Mouse (Mus musculus) lung, postnatal 0 days (tissue): ENCODE data around the gene Pex3. TPM values are rescaled to one million over a fixed set of nuclear protein-coding genes. Genes with fewer than 3 reads are reported as not detected.
A peak's percentile ranks its signal among the peaks of the same experiment; 100 is the strongest.

Experiments used
- ATAC-seq: fragments of 200-750 bp; cut with Nextera tagmentation; 2 replicates; pipeline ENCODE4 v1.8.0; 2017; ENCODE audit warnings: moderate library complexity
- DNase-seq: peaks from one replicate; pipeline ENCODE4 v3.0.0-alpha.2; 2016; ENCODE audit warnings: low spot score
- H3K27ac ChIP-seq: fragments of 300-500 bp; sonication (generic); 2 replicates; pipeline ENCODE4 v1.5.1; 2014; ENCODE audit warnings: antibody characterized with exemption, mild to moderate bottlenecking, low read length, mixed read lengths
- H3K27me3 ChIP-seq: fragments of 300-500 bp; sonication (generic); replicated peaks from 2 replicates; pipeline ENCODE4 v1.6.1; 2014; ENCODE audit warnings: low read length, mixed read lengths; ENCODE audit not compliant: insufficient read depth
- H3K36me3 ChIP-seq: fragments of 300-500 bp; sonication (generic); 2 replicates; pipeline ENCODE4 v1.6.1; 2014; ENCODE audit warnings: low read length, mixed read lengths; ENCODE audit not compliant: insufficient read depth
- H3K4me1 ChIP-seq: fragments of 300-500 bp; sonication (generic); 2 replicates; pipeline ENCODE4 v1.6.1; 2014; ENCODE audit warnings: antibody characterized with exemption, low read depth, low read length, mixed read lengths; ENCODE audit not compliant: insufficient read depth
- H3K4me2 ChIP-seq: fragments of 300-500 bp; sonication (generic); replicated peaks from 2 replicates; pipeline ENCODE4 v1.6.1; 2014; ENCODE audit warnings: low read depth, mild to moderate bottlenecking, low read length, moderate library complexity, mixed read lengths
- H3K4me3 ChIP-seq: fragments of 300-500 bp; sonication (generic); 2 replicates; pipeline ENCODE4 v1.5.1; 2014; ENCODE audit warnings: low read depth, low read length
- H3K9ac ChIP-seq: fragments of 300-500 bp; sonication (generic); replicated peaks from 2 replicates; pipeline ENCODE4 v1.6.1; 2014; ENCODE audit warnings: low read depth, mild to moderate bottlenecking
- H3K9me3 ChIP-seq: fragments of 300-500 bp; sonication (generic); 2 replicates; pipeline ENCODE4 v1.6.1; 2016; ENCODE audit warnings: low read length, mixed read lengths
- CTCF ChIP-seq: IDR thresholded peaks from 2 replicates; pipeline ENCODE4 v1.5.1; 2016; ENCODE audit warnings: antibody characterized with exemption, mild to moderate bottlenecking
- EP300 ChIP-seq: IDR thresholded peaks from 2 replicates; pipeline ENCODE4 v1.6.1; 2016; ENCODE audit warnings: antibody characterized with exemption, mild to moderate bottlenecking, control low read depth
- WGBS: fragments of 180-500 bp; shearing (Covaris S2); extraction: QIAGEN DNeasy Blood & Tissue Kit; methylation state at CpG from one replicate; pipeline ENCODE4 v1.1.7; 2014; 5-methylcytosine and 5-hydroxymethylcytosine counted together
- polyA plus RNA-seq: library from polyadenylated mRNA; unstranded; fragments of >200 nt; fragmentation: Nextera tagmentation; extraction: Ambion mirVana; gene quantifications from 2 replicates; pipeline ENCODE4 v1.2.1, GENCODE M21; 2015

Gene Pex3
- polyA plus RNA-seq, 1 experiment from 2014 or later = 26.9 TPM

GRCm38 (mm10) chr10:13569818-13570217, 16.9 kb upstream of the Pex3 start:
- H3K27me3 ChIP-seq = no peaks in the 10 kb centered on the region
- 51% methylated on average over 7 of the region's 7 CpGs for WGBS
- H3K4me3 ChIP-seq = no peak overlapping the region
- H3K9ac ChIP-seq = no peak overlapping the region
- ATAC-seq (no peak), DNase-seq (no peak)
- no peaks in the 10 kb centered on the region for H3K36me3 ChIP-seq
- H3K9me3 ChIP-seq = no peaks in the 10 kb centered on the region
- H3K4me1 ChIP-seq = no peaks in the 10 kb centered on the region
- H3K27ac ChIP-seq = no peak overlapping the region
- H3K4me2 ChIP-seq = no peak overlapping the region
- TF ChIP-seq EP300 = no peak
- TF ChIP-seq CTCF = no peak

- DNase-seq (no peak), ATAC-seq (no peak)
- Histone ChIP-seq H3K4me3 (no peak overlapping the region), H3K4me2 (no peak overlapping the region), H3K27me3 (no peaks in the 10 kb centered on the region), H3K36me3 (no peaks in the 10 kb centered on the region; the same call in 1 of the 2 replicates), H3K9ac (no peak overlapping the region), H3K4me1 (no peaks in the 10 kb centered on the region), H3K9me3 (no peaks in the 10 kb centered on the region), H3K27ac (no peak overlapping the region)
- WGBS = 47% methylated on average over 13 of the region's 13 CpGs
- TF ChIP-seq EP300 (no peak), CTCF (no peak)
Measured at GRCm38 (mm10) chr10:13566393-13566792, 13.5 kb upstream of the Pex3 start.

- no peak overlapping the region for H3K27ac ChIP-seq
- no peak for TF ChIP-seq CTCF
- 40% methylated on average over 8 of the region's 8 CpGs for WGBS
- ATAC-seq = no peak
- no peaks in the 10 kb centered on the region; the same call in 1 of the 2 replicates for H3K36me3 ChIP-seq
- DNase-seq = no peak
- no peak overlapping the region for H3K4me3 ChIP-seq
- H3K9me3 ChIP-seq = no peaks in the 10 kb centered on the region
- H3K9ac ChIP-seq = no peak overlapping the region
- H3K27me3 ChIP-seq = no peaks in the 10 kb centered on the region
- H3K4me1 ChIP-seq = no peaks in the 10 kb centered on the region
- H3K4me2 ChIP-seq = peak overlapping the region; percentile 25; the same call in 1 of the 2 replicates
Measured at GRCm38 (mm10) chr10:13565080-13565448, 12.1 kb upstream of the Pex3 start.

DNA sequence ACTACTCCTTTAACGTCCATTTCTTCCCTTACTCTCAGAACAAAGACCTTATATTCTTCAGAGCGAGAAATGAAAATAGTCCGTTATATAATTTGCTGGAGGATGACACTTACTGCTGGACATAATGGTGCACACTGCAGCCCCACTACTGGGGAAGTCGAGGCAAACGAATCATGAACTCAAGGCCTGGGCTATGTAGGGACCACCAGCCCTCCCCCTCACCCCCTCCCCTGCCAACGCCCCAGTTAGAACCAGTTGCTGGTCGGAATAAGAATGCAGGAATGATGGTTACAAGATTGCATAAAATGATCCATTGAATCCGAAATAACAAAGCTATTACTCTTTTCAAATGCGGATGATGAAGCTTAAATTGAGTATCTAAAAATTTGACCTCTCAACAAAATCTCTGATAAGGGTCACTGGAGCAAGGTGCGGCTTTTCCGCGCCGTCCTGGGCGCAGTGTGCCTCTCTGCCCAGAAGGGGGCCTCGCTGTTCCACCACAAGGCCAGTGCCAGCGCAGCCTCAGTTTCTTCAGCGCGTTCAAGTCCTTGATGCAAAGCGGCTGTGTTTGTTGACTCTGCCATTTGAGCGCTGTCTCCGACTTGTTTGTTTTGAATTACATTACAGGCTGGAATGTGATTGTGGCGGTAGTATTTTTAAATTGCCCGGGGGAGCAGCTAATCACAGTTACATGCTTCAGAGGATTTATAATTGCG, 11.6 kb upstream of the Pex3 start:
- DNase-seq (peak; percentile 58), ATAC-seq (peak; percentile 28; the same call in 1 of the 2 replicates)
- Histone ChIP-seq H3K4me2 (peak overlapping the region; percentile 25; the same call in 1 of the 2 replicates), H3K27me3 (no peaks in the 10 kb centered on the region), H3K36me3 (no peaks in the 10 kb centered on the region; the same call in 1 of the 2 replicates), H3K4me1 (no peaks in the 10 kb centered on the region), H3K9ac (no peak overlapping the region), H3K27ac (no peak overlapping the region), H3K4me3 (no peak overlapping the region), H3K9me3 (no peaks in the 10 kb centered on the region)
- WGBS = 27% methylated on average over 24 of the region's 24 CpGs
- TF ChIP-seq EP300 = no peak
- peak; percentile 97 for TF ChIP-seq CTCF

DNA sequence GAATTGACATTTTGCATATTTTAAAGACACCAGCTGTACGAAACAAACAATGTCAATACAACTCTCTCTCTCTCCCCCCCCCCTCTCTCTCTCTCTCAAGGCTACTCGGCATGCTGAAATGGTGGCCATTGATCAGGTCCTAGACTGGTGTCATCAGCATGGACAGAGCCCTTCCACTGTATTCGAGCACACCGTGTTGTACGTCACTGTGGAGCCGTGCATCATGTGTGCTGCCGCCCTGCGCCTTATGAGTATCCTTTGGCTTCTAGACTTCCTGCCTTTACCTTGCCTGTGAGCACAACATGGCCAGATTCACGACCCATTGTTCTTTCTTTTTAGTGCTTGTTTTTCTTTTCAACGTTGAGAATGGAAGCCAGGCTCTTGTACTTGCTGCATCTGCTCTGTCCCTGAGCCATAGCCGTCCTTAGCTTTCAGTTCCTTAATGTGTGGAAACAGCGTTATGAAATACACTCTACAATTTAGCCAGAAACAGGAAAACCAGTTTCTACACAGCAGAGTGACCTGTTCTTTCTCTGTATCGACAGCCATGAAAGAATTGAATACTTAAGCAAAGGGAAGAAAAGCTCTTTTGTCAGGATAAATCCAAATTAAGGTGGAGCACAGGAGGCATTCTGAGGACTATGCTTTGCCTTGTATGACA, 7.2 kb upstream of the Pex3 start:
- Histone ChIP-seq H3K4me2 (no peak overlapping the region), H3K4me1 (no peaks in the 10 kb centered on the region), H3K4me3 (no peak overlapping the region), H3K36me3 (no peaks in the 10 kb centered on the region; the same call in 1 of the 2 replicates), H3K27me3 (no peaks in the 10 kb centered on the region), H3K9ac (no peak overlapping the region), H3K9me3 (no peaks in the 10 kb centered on the region), H3K27ac (no peak overlapping the region)
- TF ChIP-seq EP300 = no peak
- TF ChIP-seq CTCF = no peak
- DNase-seq = no peak
- 84% methylated on average over 13 of the region's 13 CpGs for WGBS
- no peak for ATAC-seq

- 96% methylated on average over 1 of the region's 1 CpGs for WGBS
- DNase-seq = no peak
- H3K36me3 ChIP-seq = no peaks in the 10 kb centered on the region
- H3K27ac ChIP-seq = no peak overlapping the region
- H3K27me3 ChIP-seq = no peaks in the 10 kb centered on the region
- H3K4me1 ChIP-seq = no peaks in the 10 kb centered on the region; the same call in 1 of the 2 replicates
- H3K9ac ChIP-seq = no peak overlapping the region
- TF ChIP-seq CTCF = no peak
- TF ChIP-seq EP300 = no peak
- no peak for ATAC-seq
- no peak overlapping the region for H3K4me3 ChIP-seq
- H3K4me2 ChIP-seq = no peak overlapping the region
- H3K9me3 ChIP-seq = no peaks in the 10 kb centered on the region
Measured at GRCm38 (mm10) chr10:13554316-13554715, 1.4 kb upstream of the Pex3 start.
